Mouse (Mus musculus) cerebellum, postnatal 10 days (tissue): ENCODE measurements at regions not wholly inside any gene's neighbourhood (a gene's known extent, or its start where the extent isn't known, plus 50 kb on each side); places are given as distances from the start of the nearest gene placed in this dataset.

ENCODE experiments used
- DNase-seq, 2 experiments: peaks; one replicate each; pipeline ENCODE4 v3.0.0; 2021; ENCODE audit warnings: mixed read lengths in 2 of 2

- DNase-seq: no peak
These were observed 166.6 kb downstream of the Cox7b2 start for GRCm38 (mm10) chr5:71381407-71381806.

- no peak for DNase-seq
These were observed 181.7 kb downstream of the Cox7b2 start for GRCm38 (mm10) chr5:71366196-71366858.

- no peak for DNase-seq
These were observed 206.5 kb downstream of the Cox7b2 start for GRCm38 (mm10) chr5:71341512-71341911.

GRCm38 (mm10) chr5:71309414-71309813, 213.8 kb upstream of the Gabra2 start:
- DNase-seq: peak; percentile 62 to 65

- no peak for DNase-seq
These were observed 166.7 kb upstream of the Gabra2 start for GRCm38 (mm10) chr5:71262202-71262883.

- peak in 1 of 2 experiments; percentile 5 for DNase-seq
These were observed 153.6 kb upstream of the Gabra2 start for GRCm38 (mm10) chr5:71249273-71249672.

- DNase-seq: peak; percentile 10 to 18
These were observed 152.9 kb upstream of the Gabra2 start for GRCm38 (mm10) chr5:71248318-71249135.

- no peak for DNase-seq
These were observed 132.0 kb upstream of the Gabra2 start for GRCm38 (mm10) chr5:71227615-71228014.

GRCm38 (mm10) chr5:71200881-71201280, 105.2 kb upstream of the Gabra2 start:
- peak; percentile 56 to 74 for DNase-seq

- DNase-seq: no peak
These were observed 81.7 kb upstream of the Gabra2 start for GRCm38 (mm10) chr5:71177316-71177715.

- DNase-seq: no peak
These were observed 74.7 kb upstream of the Gabra2 start for GRCm38 (mm10) chr5:71170378-71170777.
